Mouse (Mus musculus) B cell, adult 2 months (primary cell): Measurements from ENCODE around the gene Tmem108.
"Not testable (repeated sequence)": the region's sequence is repeated elsewhere in the genome, so short reads cannot be mapped to it uniquely, and the experiment has no call there.

ENCODE experiments used
- DNase-seq, 2 experiments: peaks; one replicate each; pipeline ENCODE4 v3.0.0; 2022

Gene Tmem108

GRCm38 (mm10) chr9:103678531-103679060 is 83.0 kb downstream of the Tmem108 start:
- DNase-seq = no peak

- DNase-seq = no peak
Observed at GRCm38 (mm10) chr9:103677811-103678210, 83.8 kb downstream of the Tmem108 start.

- DNase-seq = peak; percentile 18 to 21
Observed at GRCm38 (mm10) chr9:103675721-103676480, 85.7 kb downstream of the Tmem108 start.

- DNase-seq = no peak
Observed at GRCm38 (mm10) chr9:103672881-103673280, 88.8 kb downstream of the Tmem108 start.

- DNase-seq = not testable (repeated sequence)
Observed at GRCm38 (mm10) chr9:103670592-103671113, 91.0 kb downstream of the Tmem108 start.

GRCm38 (mm10) chr9:103668830-103669229 is 92.8 kb downstream of the Tmem108 start:
- DNase-seq = no peak

GRCm38 (mm10) chr9:103665817-103666216 is 95.8 kb downstream of the Tmem108 start:
- no peak for DNase-seq

GRCm38 (mm10) chr9:103664151-103664550 is 97.5 kb downstream of the Tmem108 start:
- no peak for DNase-seq

- DNase-seq = no peak
Observed at GRCm38 (mm10) chr9:103661873-103662272, 99.8 kb downstream of the Tmem108 start.

- DNase-seq = no peak
Observed at GRCm38 (mm10) chr9:103657981-103658380, 103.7 kb downstream of the Tmem108 start.

- no peak for DNase-seq
Observed at GRCm38 (mm10) chr9:103657183-103657975, 104.3 kb downstream of the Tmem108 start.

- peak; percentile 53 to 54 for DNase-seq
Observed at GRCm38 (mm10) chr9:103653995-103654587, 107.5 kb downstream of the Tmem108 start.

GRCm38 (mm10) chr9:103652127-103652882 is 109.3 kb downstream of the Tmem108 start:
- DNase-seq = no peak

GRCm38 (mm10) chr9:103646605-103647004 is 115.0 kb downstream of the Tmem108 start:
- peak; percentile 42 to 55 for DNase-seq

GRCm38 (mm10) chr9:103645724-103646123 is 115.9 kb downstream of the Tmem108 start:
- no peak for DNase-seq

- no peak for DNase-seq
Observed at GRCm38 (mm10) chr9:103642300-103642699, 119.3 kb downstream of the Tmem108 start.

GRCm38 (mm10) chr9:103641340-103641739 is 120.3 kb downstream of the Tmem108 start:
- no peak for DNase-seq

- DNase-seq = no peak
Observed at GRCm38 (mm10) chr9:103639413-103639812, 122.2 kb downstream of the Tmem108 start.

GRCm38 (mm10) chr9:103637451-103637850 is 124.2 kb downstream of the Tmem108 start:
- no peak for DNase-seq

GRCm38 (mm10) chr9:103636847-103637246 is 124.8 kb downstream of the Tmem108 start:
- no peak for DNase-seq

GRCm38 (mm10) chr9:103628861-103629469 is 132.7 kb downstream of the Tmem108 start:
- no peak for DNase-seq

GRCm38 (mm10) chr9:103627404-103627900 is 134.2 kb downstream of the Tmem108 start:
- DNase-seq = no peak
